Mouse (Mus musculus) forebrain, embryonic 12.5 days (tissue): Measurements from ENCODE around the gene Prss36. TPM values are rescaled to one million over a fixed set of nuclear protein-coding genes. Genes with fewer than 3 reads are reported as not detected.
"Not testable (repeated sequence)": the region's sequence is repeated elsewhere in the genome, so short reads cannot be mapped to it uniquely, and the experiment has no call there.

Source experiments
- ATAC-seq: fragments of 200-750 bp; cut with Nextera tagmentation; 2 replicates; pipeline ENCODE4 v1.8.0; 2017; ENCODE audit warnings: moderate TSS enrichment; ENCODE audit not compliant: low FRiP score
- H3K27ac ChIP-seq: fragments of 300-500 bp; sonication (generic); 2 replicates; pipeline ENCODE4 v1.5.1; 2016; ENCODE audit warnings: mild to moderate bottlenecking
- H3K27me3 ChIP-seq: fragments of 300-500 bp; sonication (generic); 2 replicates; pipeline ENCODE4 v1.6.1; 2016; ENCODE audit warnings: mild to moderate bottlenecking
- H3K36me3 ChIP-seq: fragments of 300-500 bp; sonication (generic); replicated peaks from 2 replicates; pipeline ENCODE4 v1.6.1; 2016; ENCODE audit warnings: mild to moderate bottlenecking
- H3K4me1 ChIP-seq: fragments of 300-500 bp; sonication (generic); 2 replicates; pipeline ENCODE4 v1.6.1; 2016
- H3K4me2 ChIP-seq: fragments of 300-500 bp; sonication (generic); 2 replicates; pipeline ENCODE4 v1.6.1; 2016; ENCODE audit warnings: mild to moderate bottlenecking, moderate library complexity
- H3K4me3 ChIP-seq: fragments of 300-500 bp; sonication (generic); replicated peaks from 2 replicates; pipeline ENCODE4 v1.5.1; 2016; ENCODE audit warnings: mild to moderate bottlenecking
- H3K9ac ChIP-seq: fragments of 300-500 bp; sonication (generic); 2 replicates; pipeline ENCODE4 v1.6.1; 2016; ENCODE audit warnings: mild to moderate bottlenecking
- H3K9me3 ChIP-seq: fragments of 300-500 bp; sonication (generic); 2 replicates; pipeline ENCODE4 v1.6.1; 2016
- WGBS: fragments of 180-500 bp; shearing (Covaris S2); methylation state at CpG from one replicate; pipeline ENCODE4 v1.1.7; 2016; 5-methylcytosine and 5-hydroxymethylcytosine counted together
- polyA plus RNA-seq: library from polyadenylated mRNA; unstranded; fragments of >200 nt; fragmentation: Nextera tagmentation; extraction: Ambion mirVana; gene quantifications from 2 replicates; pipeline ENCODE4 v1.2.1, GENCODE M21; 2016

Gene Prss36
- polyA plus RNA-seq, 1 experiment from 2014 or later, result 8.4 TPM

DNA sequence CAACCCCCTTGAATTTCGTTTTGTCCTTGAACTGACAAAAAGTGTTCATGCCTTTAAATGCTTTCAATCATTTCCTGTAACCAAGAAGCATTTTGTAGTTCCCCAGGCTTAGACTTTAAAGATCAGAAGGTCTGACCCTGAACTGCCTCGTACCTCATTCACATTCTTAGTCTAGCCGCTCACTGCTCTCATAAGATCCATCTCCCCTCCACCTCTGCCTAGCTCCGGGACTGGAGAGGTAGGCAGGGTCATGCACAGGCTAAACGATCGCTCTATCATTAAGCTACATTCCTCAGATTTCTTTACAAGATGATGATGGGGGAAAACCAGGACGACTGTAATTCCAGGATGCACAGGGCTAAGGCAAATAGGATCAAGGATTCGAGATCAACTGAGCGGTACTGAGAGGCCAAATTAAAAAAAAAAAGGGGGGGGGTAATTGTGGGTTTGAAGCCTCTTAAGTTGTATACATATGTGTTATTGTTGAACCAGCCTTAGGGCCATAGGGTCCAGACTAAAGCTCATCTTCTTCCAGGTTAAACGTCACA, 19.9 kb upstream of the Prss36 start:
- no peaks in the 10 kb centered on the region for H3K27me3 ChIP-seq
- peak overlapping the region; percentile 63 for H3K4me2 ChIP-seq
- H3K9me3 ChIP-seq, result no peaks in the 10 kb centered on the region
- ATAC-seq, result no peak
- peaks cover 18% of the 10 kb centered on the region for H3K36me3 ChIP-seq
- peaks cover 27% of the 10 kb centered on the region for H3K4me1 ChIP-seq
- H3K27ac ChIP-seq, result peak overlapping the region; percentile 98
- peak overlapping the region; percentile 97 for H3K4me3 ChIP-seq
- 13% methylated on average over 10 of the region's 10 CpGs for WGBS
- peak overlapping the region; percentile 98 for H3K9ac ChIP-seq

DNA sequence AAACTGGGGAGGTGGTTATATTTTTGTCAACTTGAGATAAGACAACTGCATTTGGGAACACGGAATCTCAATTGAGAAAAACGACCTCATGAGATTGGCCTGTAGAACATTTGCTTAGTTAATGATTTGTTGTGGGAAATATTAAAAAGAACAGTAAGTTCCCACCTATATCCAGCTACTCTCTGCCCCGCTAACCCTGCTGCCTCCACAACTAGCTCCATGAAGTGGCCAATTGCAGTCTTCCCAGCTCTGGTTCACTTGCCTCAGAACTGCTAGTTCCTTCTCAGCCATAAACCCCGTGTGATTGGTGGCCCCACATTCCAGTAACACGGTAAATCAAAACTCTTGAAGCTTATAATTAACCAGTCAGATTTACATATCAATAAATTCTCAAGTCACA, 12.8 kb upstream of the Prss36 start:
- H3K9me3 ChIP-seq, result no peaks in the 10 kb centered on the region
- no peaks in the 10 kb centered on the region for H3K4me1 ChIP-seq
- no peaks in the 10 kb centered on the region for H3K36me3 ChIP-seq
- no peak for ATAC-seq
- H3K4me3 ChIP-seq, result no peak overlapping the region
- H3K9ac ChIP-seq, result no peak overlapping the region
- no peak overlapping the region for H3K27ac ChIP-seq
- no peaks in the 10 kb centered on the region for H3K27me3 ChIP-seq
- no peak overlapping the region for H3K4me2 ChIP-seq
- WGBS, result 69% methylated on average over 5 of the region's 5 CpGs

DNA sequence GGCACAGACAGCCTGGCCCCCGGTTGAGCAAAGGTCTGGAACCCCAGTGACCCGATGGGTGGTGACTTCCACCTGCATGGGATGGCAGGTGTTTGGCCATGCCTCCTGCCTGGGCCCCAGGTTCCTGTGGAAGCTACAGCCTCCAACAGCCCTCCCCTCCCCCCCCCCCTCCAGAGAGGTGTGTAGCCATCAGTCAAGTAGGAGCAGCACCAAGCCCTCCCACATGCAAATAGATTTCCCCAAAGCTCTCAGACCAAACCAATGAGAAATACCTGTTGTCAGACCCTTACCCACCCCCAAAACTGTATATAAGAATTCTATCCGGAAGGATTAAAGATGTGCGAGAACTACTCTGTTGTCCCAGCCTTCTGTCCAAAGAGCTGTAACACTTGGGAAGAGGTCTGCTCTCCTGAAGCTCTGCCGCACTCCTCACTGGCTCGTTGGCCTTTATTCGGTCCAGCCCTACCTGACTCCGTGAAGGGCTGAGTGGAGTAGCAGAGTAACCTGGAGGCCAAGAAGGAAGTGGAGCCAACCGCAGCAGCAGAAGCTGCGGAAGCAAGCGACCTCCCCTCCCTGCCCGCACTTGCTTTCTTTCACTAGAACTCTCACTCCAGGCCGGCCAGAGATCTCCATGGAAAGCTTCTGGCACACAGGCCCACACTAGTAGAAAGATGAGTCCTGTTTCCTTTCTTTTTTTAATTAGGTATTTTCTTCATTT, 6.5 kb upstream of the Prss36 start:
- H3K4me2 ChIP-seq, result no peak overlapping the region
- H3K9ac ChIP-seq, result no peak overlapping the region
- ATAC-seq, result no peak
- H3K36me3 ChIP-seq, result no peaks in the 10 kb centered on the region
- peaks cover 5% of the 10 kb centered on the region; the same call in 1 of the 2 replicates for H3K27me3 ChIP-seq
- H3K9me3 ChIP-seq, result no peaks in the 10 kb centered on the region
- 48% methylated on average over 13 of the region's 13 CpGs for WGBS
- H3K4me1 ChIP-seq, result no peaks in the 10 kb centered on the region
- H3K27ac ChIP-seq, result no peak overlapping the region
- no peak overlapping the region for H3K4me3 ChIP-seq

DNA sequence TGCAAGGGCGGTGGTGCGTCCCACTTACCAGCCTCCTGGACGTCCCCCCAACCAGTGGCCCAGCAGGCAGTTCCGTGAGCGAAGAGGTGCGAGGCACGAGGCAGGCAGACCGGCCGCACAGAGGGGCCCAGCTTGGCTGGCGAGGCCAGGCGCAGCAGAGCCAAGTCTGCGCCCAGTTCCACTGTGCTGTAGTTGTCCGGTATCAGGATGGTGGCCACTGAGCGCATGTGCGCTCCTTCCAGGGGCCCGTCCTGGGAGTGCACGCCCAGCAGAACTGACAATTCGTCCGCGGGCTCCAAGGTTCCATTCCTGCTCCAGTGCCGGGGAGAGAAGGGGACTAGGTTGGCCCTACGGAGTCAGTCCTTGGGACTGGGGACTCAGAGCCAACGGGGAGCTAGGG, 1.9 kb downstream of the Prss36 start:
- Histone ChIP-seq H3K27ac (no peak overlapping the region), H3K4me2 (peak overlapping the region; percentile 8; the same call in 1 of the 2 replicates), H3K4me3 (no peak overlapping the region), H3K9ac (no peak overlapping the region), H3K36me3 (no peaks in the 10 kb centered on the region), H3K4me1 (no peaks in the 10 kb centered on the region), H3K9me3 (no peaks in the 10 kb centered on the region), H3K27me3 (peaks cover 35% of the 10 kb centered on the region)
- no peak for ATAC-seq
- 13% methylated on average over 23 of the region's 23 CpGs for WGBS

DNA sequence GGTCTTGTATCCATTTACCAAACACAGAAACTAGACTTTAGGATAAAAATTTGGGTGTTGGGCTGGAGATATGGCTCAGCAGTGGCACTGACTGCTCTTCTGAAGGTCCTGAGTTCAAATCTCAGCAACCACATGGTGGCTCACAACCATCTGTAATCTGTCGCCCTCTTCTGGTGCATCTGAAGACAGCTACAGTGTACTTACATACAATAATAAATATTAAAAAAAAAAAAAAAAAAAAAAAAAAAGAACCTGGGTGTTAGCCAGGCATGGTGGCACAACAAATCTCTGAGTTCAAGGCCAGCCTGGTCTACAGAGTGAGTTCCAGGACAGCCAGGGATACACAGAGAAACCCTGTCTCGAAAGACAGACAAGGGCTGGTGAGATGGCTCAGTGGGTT, 4.4 kb downstream of the Prss36 start:
- H3K27me3 ChIP-seq, result peaks cover 35% of the 10 kb centered on the region
- not testable (repeated sequence) for H3K36me3 ChIP-seq, H3K4me1 ChIP-seq, H3K4me2 ChIP-seq, H3K9me3 ChIP-seq, H3K4me3 ChIP-seq, H3K27ac ChIP-seq, H3K9ac ChIP-seq, ATAC-seq
- WGBS, result 61% methylated on average over 2 of the region's 2 CpGs

DNA sequence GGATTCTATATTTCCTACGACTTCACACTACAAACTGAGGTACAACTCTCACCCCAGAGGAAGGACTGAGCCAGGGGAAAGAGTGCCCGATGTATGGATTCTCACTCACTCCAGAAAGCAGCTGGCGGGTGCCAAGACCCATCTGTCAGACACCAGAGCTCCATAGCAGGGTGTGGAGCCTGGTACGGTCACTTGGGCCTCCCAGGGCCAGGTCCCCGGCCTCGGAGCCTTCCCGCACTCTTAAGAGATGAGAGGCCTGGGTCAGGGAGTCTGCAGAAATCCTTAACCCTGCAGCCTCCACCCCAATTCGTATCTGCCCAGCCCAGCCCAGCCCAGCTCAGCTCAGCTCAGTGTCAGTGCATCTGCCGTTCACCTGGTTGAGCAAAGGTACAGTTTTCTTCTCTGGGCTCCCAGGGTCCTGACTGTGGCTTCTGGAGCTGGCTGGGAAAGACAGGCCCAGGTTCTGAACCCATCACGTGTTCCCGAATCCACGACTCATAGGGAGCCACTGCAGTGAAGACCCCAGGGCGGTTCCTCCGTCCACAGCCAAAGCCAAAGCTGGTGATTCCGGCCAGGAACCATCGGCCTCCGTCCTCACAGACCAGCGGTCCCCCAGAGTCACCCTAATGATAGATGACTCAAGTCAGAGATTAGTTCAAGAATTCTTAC, 10.2 kb downstream of the Prss36 start:
- Histone ChIP-seq H3K36me3 (no peaks in the 10 kb centered on the region), H3K4me2 (peak overlapping the region; percentile 95), H3K27me3 (peaks cover 10% of the 10 kb centered on the region; the same call in 1 of the 2 replicates), H3K27ac (0 out of 2 replicates have a peak overlapping the region, but pooled peaks have one; percentile 67), H3K4me3 (peak overlapping the region; percentile 69), H3K4me1 (peaks cover 13% of the 10 kb centered on the region), H3K9ac (peak overlapping the region; percentile 82), H3K9me3 (no peaks in the 10 kb centered on the region)
- 58% methylated on average over 18 of the region's 18 CpGs for WGBS
- peak; percentile 5; the same call in 1 of the 2 replicates for ATAC-seq

DNA sequence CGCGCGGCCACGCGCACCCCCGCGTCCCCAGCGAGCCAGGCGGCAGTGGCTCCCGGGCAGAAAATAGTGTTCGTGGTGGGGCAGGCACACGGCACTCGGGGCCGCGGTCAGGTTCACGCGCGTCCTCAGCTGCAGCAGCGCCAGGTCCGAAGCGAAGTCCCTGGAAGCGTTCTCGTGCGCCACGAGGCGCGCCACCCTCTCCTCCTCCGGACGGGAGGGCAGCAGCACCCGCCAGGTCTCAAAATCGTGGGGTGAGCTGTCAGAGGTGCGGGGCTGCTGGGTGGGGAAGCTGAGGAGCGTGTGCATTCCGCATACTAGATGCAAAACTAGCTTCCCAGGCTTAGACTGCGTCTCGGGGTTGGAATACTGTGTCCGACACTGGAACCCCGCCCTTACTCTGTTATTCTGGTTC, 10.8 kb downstream of the Prss36 start:
- Histone ChIP-seq H3K27me3 (peaks cover 11% of the 10 kb centered on the region; the same call in 1 of the 2 replicates), H3K9ac (peak overlapping the region; percentile 82), H3K4me1 (peaks cover 13% of the 10 kb centered on the region), H3K36me3 (no peaks in the 10 kb centered on the region), H3K4me2 (peak overlapping the region; percentile 95), H3K4me3 (peak overlapping the region; percentile 69), H3K9me3 (no peaks in the 10 kb centered on the region), H3K27ac (peak overlapping the region; percentile 67)
- peak; percentile 77 for ATAC-seq
- under 1% methylated on average over 31 of the region's 38 CpGs for WGBS

DNA sequence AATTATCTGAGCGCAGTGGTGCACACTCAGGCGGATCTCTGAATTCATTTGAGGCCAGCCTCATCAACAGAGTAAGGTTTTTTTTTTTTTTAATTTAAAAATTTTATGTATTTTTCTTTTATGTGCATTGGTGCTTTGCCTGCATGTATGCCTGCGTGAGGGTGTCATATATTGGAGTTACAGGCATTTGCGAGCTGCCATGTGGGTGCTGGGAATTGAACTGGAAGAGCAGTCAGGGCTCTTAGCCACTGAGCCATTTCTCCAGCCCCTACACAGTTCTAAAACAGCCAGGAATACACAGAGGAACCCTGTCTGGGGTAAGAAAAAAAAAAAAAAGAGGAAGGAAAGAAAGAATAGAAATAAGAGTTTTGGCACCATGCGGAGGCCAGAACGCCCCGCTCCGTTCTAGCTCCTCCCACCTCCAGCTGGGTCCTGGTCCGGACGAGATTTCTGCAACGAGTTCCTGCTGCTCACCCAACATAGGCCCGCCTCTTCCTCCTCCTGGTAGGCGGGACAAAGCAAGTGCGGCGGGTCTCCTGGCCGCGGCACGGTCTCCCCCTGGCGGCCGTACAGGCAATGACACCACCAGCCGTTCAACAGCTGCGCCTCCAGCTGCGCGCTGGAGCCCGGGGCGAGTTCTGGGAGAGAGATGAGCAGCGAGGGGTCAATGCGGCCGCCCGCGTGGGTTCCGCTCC, 11.3 kb downstream of the Prss36 start:
- peak; percentile 96 for ATAC-seq
- Histone ChIP-seq H3K27me3 (peaks cover 17% of the 10 kb centered on the region), H3K27ac (peak overlapping the region; percentile 67), H3K9me3 (no peaks in the 10 kb centered on the region), H3K9ac (peak overlapping the region; percentile 82), H3K36me3 (no peaks in the 10 kb centered on the region), H3K4me1 (peaks cover 13% of the 10 kb centered on the region), H3K4me3 (peak overlapping the region; percentile 69), H3K4me2 (peak overlapping the region; percentile 95)
- 7% methylated on average over 27 of the region's 32 CpGs for whole genome bisulfite sequencing

DNA sequence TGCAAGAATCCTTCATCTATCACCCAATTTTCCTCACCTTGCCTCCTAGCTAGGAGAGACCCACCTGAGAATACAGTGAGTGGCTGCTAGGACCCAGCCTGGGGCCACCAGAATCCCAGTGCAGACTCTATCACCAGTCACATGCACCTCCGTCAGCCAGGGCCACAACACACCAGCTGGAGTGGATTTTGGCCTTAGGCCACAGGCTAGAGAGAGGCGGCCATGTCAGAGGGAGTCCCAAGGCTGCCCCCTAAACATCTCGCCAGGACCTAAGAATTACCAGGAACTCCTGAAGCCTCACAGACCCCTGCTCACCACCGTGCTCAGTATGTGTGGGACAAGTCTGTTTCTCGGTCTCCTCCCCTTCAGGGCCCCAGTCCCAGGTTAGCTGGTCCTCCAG, 12.4 kb downstream of the Prss36 start:
- Histone ChIP-seq H3K27me3 (peaks cover 28% of the 10 kb centered on the region), H3K4me3 (no peak overlapping the region), H3K9ac (no peak overlapping the region), H3K27ac (no peak overlapping the region), H3K36me3 (no peaks in the 10 kb centered on the region), H3K9me3 (no peaks in the 10 kb centered on the region), H3K4me1 (peaks cover 13% of the 10 kb centered on the region), H3K4me2 (no peak overlapping the region)
- ATAC-seq, result no peak
- WGBS, result 87% methylated on average over 5 of the region's 5 CpGs

DNA sequence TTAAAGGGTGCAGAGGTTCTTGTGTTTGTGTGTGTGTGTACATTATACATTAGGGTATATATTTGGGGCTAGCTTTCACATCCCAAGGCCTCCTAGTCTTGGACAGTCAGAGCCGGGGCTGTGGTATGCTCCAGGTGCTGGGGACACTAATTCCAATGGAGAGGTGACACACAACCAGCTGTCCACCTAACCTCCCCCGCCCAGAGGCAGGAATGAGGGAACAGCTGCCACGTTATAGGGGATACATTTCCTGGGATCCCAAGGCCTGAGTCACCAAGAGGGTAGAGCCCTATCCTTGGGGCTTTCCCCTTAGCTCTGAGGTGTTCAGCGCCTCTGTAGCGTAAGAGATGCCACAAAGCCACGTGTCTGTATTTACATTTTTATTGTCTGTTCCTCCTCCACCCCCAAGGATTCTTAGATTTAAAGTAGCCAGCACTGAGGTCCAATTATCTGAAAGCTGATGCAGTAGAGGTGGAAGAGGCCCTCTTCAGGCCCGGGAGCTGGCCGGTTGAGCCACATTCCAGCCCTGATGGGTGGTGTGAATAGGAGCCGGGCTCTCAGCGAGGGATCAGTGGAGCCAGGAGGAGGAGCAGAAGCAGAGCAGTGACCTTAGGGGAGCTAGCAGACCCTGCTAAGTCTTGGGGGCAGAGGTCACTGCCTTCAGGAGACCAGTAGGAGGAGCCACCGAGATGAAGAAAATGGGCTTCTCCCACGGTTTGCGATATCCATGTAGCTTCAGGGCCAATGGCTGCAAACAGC, 14.1 kb downstream of the Prss36 start:
- no peak for ATAC-seq
- Histone ChIP-seq H3K9ac (no peak overlapping the region), H3K4me2 (no peak overlapping the region), H3K36me3 (no peaks in the 10 kb centered on the region), H3K27ac (no peak overlapping the region), H3K9me3 (no peaks in the 10 kb centered on the region), H3K4me3 (no peak overlapping the region), H3K27me3 (peaks cover 43% of the 10 kb centered on the region), H3K4me1 (peaks cover 13% of the 10 kb centered on the region)
- 19% methylated on average over 13 of the region's 13 CpGs for WGBS

DNA sequence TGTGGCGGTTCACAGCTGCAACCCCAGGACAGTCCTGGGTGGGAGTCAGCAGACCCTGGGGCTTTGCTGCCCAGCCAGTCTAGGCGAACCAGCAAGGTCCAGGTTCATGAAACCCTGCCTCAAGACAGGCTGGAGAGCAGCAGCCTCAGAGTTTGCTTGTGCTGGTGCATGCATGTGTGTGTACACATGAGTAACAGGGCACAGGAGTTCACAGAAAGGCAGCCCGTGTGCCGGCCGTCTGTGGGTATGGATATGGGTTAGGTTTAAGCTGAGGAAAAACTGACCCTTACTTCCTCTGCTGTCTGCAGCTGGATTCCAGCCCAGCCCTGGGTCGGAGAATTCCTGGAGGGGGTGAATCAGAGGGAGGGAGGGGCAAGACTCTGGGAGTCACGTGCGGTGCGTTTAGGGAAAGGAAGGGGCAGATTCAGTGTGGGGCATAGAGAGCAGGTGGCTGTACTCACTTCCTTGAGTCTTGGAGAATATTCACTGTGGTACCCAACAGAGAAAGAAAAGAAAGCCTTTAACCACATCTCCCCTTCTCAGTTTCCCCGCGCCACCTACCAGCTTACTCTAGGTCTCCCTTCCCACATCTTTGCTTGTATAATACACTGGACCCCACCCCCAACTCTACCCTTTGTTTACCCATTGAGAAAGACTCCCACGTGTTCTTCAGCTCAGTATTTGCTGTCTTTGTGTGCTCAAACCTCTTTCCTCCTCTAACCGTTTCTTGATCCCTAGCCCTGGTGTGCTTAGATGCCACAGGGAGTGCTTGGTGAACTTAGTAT, 15.0 kb downstream of the Prss36 start:
- Histone ChIP-seq H3K36me3 (peaks cover 6% of the 10 kb centered on the region; the same call in 1 of the 2 replicates), H3K9ac (no peak overlapping the region), H3K4me2 (no peak overlapping the region), H3K4me3 (no peak overlapping the region), H3K27me3 (peaks cover 43% of the 10 kb centered on the region), H3K9me3 (no peaks in the 10 kb centered on the region), H3K27ac (no peak overlapping the region), H3K4me1 (peaks cover 13% of the 10 kb centered on the region)
- ATAC-seq, result no peak
- WGBS, result 35% methylated on average over 13 of the region's 13 CpGs
